9 mouse cellular contexts compared by ENCODE assay signal in genomic region chr7:78579461-78580234, GRCm38 (mm10).
DNase-seq lines count a peak whose midpoint lies in the region; ATAC-seq lines count a peak whose summit lies in the region.
"Had no signal": no experiment of that assay in that cellular context is flagged by ENCODE, and none has a peak within 500 bp of the region (broad histone marks: within the 10 kb centered on the region; RNA-seq: fewer than 3 reads in every experiment).

No protein-coding gene starts in this region.

- no peaks in the 10 kb centered on the region for H3K9me3 ChIP-seq in liver, embryonic 11.5 days (ENCODE audit: control insufficient read depth, low read length)
- H3K9me3 ChIP-seq in hindbrain, embryonic 12.5 days (replicated peaks): no peaks in the 10 kb centered on the region
- H3K9me3 ChIP-seq in midbrain, embryonic 14.5 days (ENCODE audit: control insufficient read depth, low read length): no peaks in the 10 kb centered on the region

- no peak overlapping the region for H3K27ac ChIP-seq in liver, embryonic 11.5 days (ENCODE audit: low read depth, low read length)
- peak overlapping the region; percentile 85; the same call in 1 of the 2 replicates for H3K27ac ChIP-seq in hindbrain, embryonic 12.5 days
- peak overlapping the region; percentile 90 for H3K27ac ChIP-seq in midbrain, embryonic 14.5 days (replicated peaks; ENCODE audit: low read depth, low read length)

- H3K36me3 ChIP-seq in liver, embryonic 11.5 days (ENCODE audit: control insufficient read depth, insufficient read depth, low read length): no peaks in the 10 kb centered on the region
- no peaks in the 10 kb centered on the region for H3K36me3 ChIP-seq in hindbrain, embryonic 12.5 days
- H3K36me3 ChIP-seq in midbrain, embryonic 14.5 days (ENCODE audit: control insufficient read depth, insufficient read depth, low read length): no peaks in the 10 kb centered on the region

- DNase-seq in liver, embryonic 11.5 days (ENCODE audit: low spot score): no peak
- DNase-seq in liver: no peak
- peak; percentile 36 to 38 for DNase-seq in adrenal gland, adult 18-20 months (ENCODE audit: low spot score in 2 of 2)
- DNase-seq in midbrain, embryonic 14.5 days: peak; percentile 72

- no peaks in the 10 kb centered on the region for H3K4me1 ChIP-seq in liver, embryonic 11.5 days (replicated peaks; ENCODE audit: control insufficient read depth, insufficient read depth, low read length)
- peaks cover 30% of the 10 kb centered on the region for H3K4me1 ChIP-seq in hindbrain, embryonic 12.5 days
- H3K4me1 ChIP-seq in midbrain, embryonic 14.5 days (ENCODE audit: control insufficient read depth, insufficient read depth, low read length): peaks cover 15% of the 10 kb centered on the region; the same call in 1 of the 2 replicates

- 6% methylated on average over 13 of the region's 13 CpGs for WGBS in liver, embryonic 11.5 days
- 1% methylated on average over 13 of the region's 13 CpGs for WGBS in hindbrain, embryonic 12.5 days
- WGBS in midbrain, embryonic 14.5 days: 2% methylated on average over 13 of the region's 13 CpGs

- no peak overlapping the region for H3K9ac ChIP-seq in liver, embryonic 11.5 days (ENCODE audit: low read depth, low read length)
- H3K9ac ChIP-seq in hindbrain, embryonic 12.5 days: peak overlapping the region; percentile 77
- peak overlapping the region; percentile 80 for H3K9ac ChIP-seq in midbrain, embryonic 14.5 days (replicated peaks; ENCODE audit: low read length)

- ATAC-seq in liver, embryonic 11.5 days (replicated peaks; ENCODE audit: low FRiP score): no peak
- ATAC-seq in common myeloid progenitor, adult 5-6 weeks (replicated peaks; ENCODE audit: low read depth, poor library complexity, severe bottlenecking): 0 out of 2 replicates have a peak, but pooled peaks have one; percentile 26
- ATAC-seq in hindbrain, embryonic 12.5 days (ENCODE audit: low FRiP score): no peak
- no peak for ATAC-seq in midbrain, embryonic 14.5 days (ENCODE audit: low FRiP score, low TSS enrichment)
- no peak for ATAC-seq in monocyte, adult 5-6 weeks (replicated peaks; ENCODE audit: insufficient number of reproducible peaks, low FRiP score, low TSS enrichment, poor library complexity, severe bottlenecking)
- no peak; the same call in 1 of the 2 replicates for ATAC-seq in frontal cortex, adult (ENCODE audit: low TSS enrichment)

- peaks cover 82% of the 10 kb centered on the region for H3K27me3 ChIP-seq in liver, embryonic 11.5 days (replicated peaks; ENCODE audit: control insufficient read depth, insufficient read depth, low read length)
- peaks cover 61% of the 10 kb centered on the region for H3K27me3 ChIP-seq in hindbrain, embryonic 12.5 days
- H3K27me3 ChIP-seq in midbrain, embryonic 14.5 days (ENCODE audit: control insufficient read depth, insufficient read depth, low read length): peaks cover 12% of the 10 kb centered on the region; the same call in 1 of the 2 replicates

- H3K4me2 ChIP-seq in liver, embryonic 11.5 days: peak overlapping the region; percentile 61
- H3K4me2 ChIP-seq in hindbrain, embryonic 12.5 days (replicated peaks): peak overlapping the region; percentile 85
- peak overlapping the region; percentile 78 for H3K4me2 ChIP-seq in midbrain, embryonic 14.5 days (ENCODE audit: low read length)

- peak overlapping the region; percentile 46; the same call in 1 of the 2 replicates for H3K4me3 ChIP-seq in liver, embryonic 11.5 days (ENCODE audit: low read depth, low read length)
- H3K4me3 ChIP-seq in hindbrain, embryonic 12.5 days: peak overlapping the region; percentile 58
- peak overlapping the region; percentile 63 for H3K4me3 ChIP-seq in midbrain, embryonic 14.5 days (replicated peaks; ENCODE audit: low read depth, low read length)
- H3K4me3 ChIP-seq: myocyte had no signal

Comparison
In these comparisons a context has a peak if more than half of its experiments do, and no peak if none do; other contexts are left out.
1. DNase-seq: peak in adrenal gland, adult 18-20 months (2 of 2) and midbrain, embryonic 14.5 days (single experiment); none in liver, embryonic 11.5 days (single experiment) and liver (single experiment).
2. Peak in every context shown above with its lines, with median percentiles within 50 percentile points of each other: H3K4me2 ChIP-seq and H3K4me3 ChIP-seq.